ENCODE assay signal across 31 mouse cellular contexts in the genomic region with DNA sequence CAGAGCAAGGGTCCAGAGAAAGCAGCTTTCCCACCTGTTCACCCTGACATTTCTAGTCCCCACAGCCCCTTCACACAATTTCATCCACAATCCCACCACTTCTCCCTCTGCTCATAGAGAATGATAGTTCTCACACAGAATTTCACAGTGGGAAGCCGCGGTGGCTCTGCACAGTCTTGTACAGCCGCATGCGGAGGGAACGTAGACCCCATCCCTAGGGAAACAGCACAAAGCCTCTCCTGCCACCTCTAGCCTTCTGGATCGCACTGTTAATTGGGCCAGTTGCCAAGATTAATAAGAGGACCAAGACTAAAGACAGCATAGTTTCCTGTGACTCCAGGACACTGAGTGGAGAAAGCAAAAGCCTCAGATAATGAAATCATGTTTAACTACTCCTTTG. TPM values are rescaled to one million over a fixed set of nuclear protein-coding genes. Genes with fewer than 3 reads are reported as not detected.
DNase-seq lines count a peak whose midpoint lies in the region; ATAC-seq and TF ChIP-seq lines count a peak whose summit lies in the region.
"Had no signal": no experiment of that assay in that cellular context is flagged by ENCODE, and none has a peak within 500 bp of the region (broad histone marks: within the 10 kb centered on the region; RNA-seq: fewer than 3 reads in every experiment).

No protein-coding gene starts in this region.

- 0 out of 2 replicates have a peak, but pooled peaks have one; percentile 39 for ATAC-seq in forebrain, embryonic 12.5 days (ENCODE audit: low FRiP score)
- no peak for ATAC-seq in forebrain, postnatal 0 days
- ATAC-seq in midbrain, embryonic 12.5 days (ENCODE audit: low FRiP score, low read depth), result no peak
- ATAC-seq in forebrain, embryonic 13.5 days, result peak; percentile 38; the same call in 1 of the 2 replicates
- ATAC-seq in erythroid progenitor cell, adult 5-6 weeks (replicated peaks; ENCODE audit: low FRiP score, poor library complexity, severe bottlenecking), result no peak
- ATAC-seq: CD4-positive, CD25-positive, alpha-beta regulatory T cell, adult 4 months; inflammation-experienced regulatory T-cells, adult 6 months; liver, embryonic 12.5 days; liver, postnatal 0 days; lung, postnatal 0 days had no signal

- H3K27ac ChIP-seq in forebrain, embryonic 12.5 days, result no peak overlapping the region
- no peak overlapping the region for H3K27ac ChIP-seq in forebrain, postnatal 0 days (ENCODE audit: low read depth, low read length)
- H3K27ac ChIP-seq in midbrain, embryonic 12.5 days (replicated peaks), result no peak overlapping the region
- H3K27ac ChIP-seq in midbrain, embryonic 10.5 days (replicated peaks), result no peak overlapping the region
- H3K27ac ChIP-seq in forebrain, embryonic 13.5 days, result 0 out of 2 replicates have a peak overlapping the region, but pooled peaks have one; percentile 32
- H3K27ac ChIP-seq: embryonic facial prominence, embryonic 15.5 days; heart, embryonic 13.5 days; kidney, embryonic 15.5 days; liver, embryonic 12.5 days; stomach, embryonic 15.5 days had no signal

- H3K27me3 ChIP-seq in forebrain, embryonic 12.5 days, result no peaks in the 10 kb centered on the region
- H3K27me3 ChIP-seq in forebrain, postnatal 0 days (ENCODE audit: insufficient read depth, low read length), result no peaks in the 10 kb centered on the region
- no peaks in the 10 kb centered on the region for H3K27me3 ChIP-seq in midbrain, embryonic 12.5 days
- H3K27me3 ChIP-seq in midbrain, embryonic 10.5 days (ENCODE audit: low read depth, poor library complexity, severe bottlenecking), result no peaks in the 10 kb centered on the region
- H3K27me3 ChIP-seq in forebrain, embryonic 13.5 days, result no peaks in the 10 kb centered on the region
- H3K27me3 ChIP-seq: embryonic facial prominence, embryonic 15.5 days; heart, embryonic 13.5 days; kidney, embryonic 15.5 days; liver, embryonic 12.5 days; megakaryocyte, embryonic 14.5 days; stomach, embryonic 15.5 days had no signal

- H3K9me3 ChIP-seq in forebrain, embryonic 12.5 days, result no peaks in the 10 kb centered on the region
- H3K9me3 ChIP-seq in forebrain, postnatal 0 days (ENCODE audit: low read length), result no peaks in the 10 kb centered on the region
- no peaks in the 10 kb centered on the region for H3K9me3 ChIP-seq in midbrain, embryonic 12.5 days
- H3K9me3 ChIP-seq in midbrain, embryonic 10.5 days (replicated peaks), result no peaks in the 10 kb centered on the region
- no peaks in the 10 kb centered on the region for H3K9me3 ChIP-seq in forebrain, embryonic 13.5 days (replicated peaks)
- H3K9me3 ChIP-seq: embryonic facial prominence, embryonic 15.5 days; heart, embryonic 13.5 days; kidney, embryonic 15.5 days; liver, embryonic 12.5 days; megakaryocyte, embryonic 14.5 days; stomach, embryonic 15.5 days had no signal

- H3K4me1 ChIP-seq in forebrain, embryonic 12.5 days, result peaks cover 23% of the 10 kb centered on the region
- H3K4me1 ChIP-seq in forebrain, postnatal 0 days (ENCODE audit: insufficient read depth), result no peaks in the 10 kb centered on the region
- peaks cover 17% of the 10 kb centered on the region for H3K4me1 ChIP-seq in midbrain, embryonic 12.5 days
- 0 out of 2 replicates have a peak, but pooled peaks cover 2% of the 10 kb centered on the region for H3K4me1 ChIP-seq in midbrain, embryonic 10.5 days
- peaks cover 26% of the 10 kb centered on the region for H3K4me1 ChIP-seq in forebrain, embryonic 13.5 days
- H3K4me1 ChIP-seq: embryonic facial prominence, embryonic 15.5 days; liver, embryonic 12.5 days; stomach, embryonic 15.5 days had no signal

- H3K4me2 ChIP-seq in forebrain, embryonic 12.5 days, result no peak overlapping the region
- H3K4me2 ChIP-seq in forebrain, postnatal 0 days (ENCODE audit: low read depth), result no peak overlapping the region
- H3K4me2 ChIP-seq in midbrain, embryonic 12.5 days (replicated peaks), result no peak overlapping the region
- H3K4me2 ChIP-seq in forebrain, embryonic 13.5 days, result no peak overlapping the region
- H3K4me2 ChIP-seq: embryonic facial prominence, embryonic 15.5 days; heart, embryonic 13.5 days; kidney, embryonic 15.5 days; liver, embryonic 12.5 days; stomach, embryonic 15.5 days had no signal

- H3K36me3 ChIP-seq in forebrain, embryonic 12.5 days (replicated peaks), result peaks cover 43% of the 10 kb centered on the region
- peaks cover 37% of the 10 kb centered on the region for H3K36me3 ChIP-seq in forebrain, postnatal 0 days (ENCODE audit: insufficient read depth)
- H3K36me3 ChIP-seq in midbrain, embryonic 12.5 days, result peaks cover 54% of the 10 kb centered on the region
- H3K36me3 ChIP-seq in midbrain, embryonic 10.5 days, result peaks cover 61% of the 10 kb centered on the region
- H3K36me3 ChIP-seq in forebrain, embryonic 13.5 days (ENCODE audit: poor library complexity, severe bottlenecking), result peaks cover 50% of the 10 kb centered on the region

- DNase-seq in forebrain, postnatal 0 days, result no peak
- no peak for DNase-seq in midbrain, embryonic 10.5 days (ENCODE audit: low spot score)
- DNase-seq in MN1 (ENCODE audit: low spot score), result peak; percentile 23
- no peak for DNase-seq in kidney, adult 18-20 months
- DNase-seq: adrenal gland, postnatal 25 days; cerebellum, adult 18-20 months; cerebellum, postnatal 10 days; heart, postnatal 10 days; kidney, adult 11 months; kidney, postnatal 4 days; layer of hippocampus, postnatal 36 days; left cerebral cortex, postnatal 4 days; liver, postnatal 0 days; lung, postnatal 4 days; right cerebral cortex, postnatal 25 days had no signal

- H3K9ac ChIP-seq in forebrain, embryonic 12.5 days, result no peak overlapping the region
- no peak overlapping the region for H3K9ac ChIP-seq in forebrain, postnatal 0 days
- H3K9ac ChIP-seq in midbrain, embryonic 12.5 days (replicated peaks), result 0 out of 2 replicates have a peak overlapping the region, but pooled peaks have one; percentile 2
- H3K9ac ChIP-seq in forebrain, embryonic 13.5 days, result no peak overlapping the region; the same call in 1 of the 2 replicates
- H3K9ac ChIP-seq: embryonic facial prominence, embryonic 15.5 days; heart, embryonic 13.5 days; kidney, embryonic 15.5 days; liver, embryonic 12.5 days; liver, postnatal 0 days; stomach, embryonic 15.5 days had no signal

- no peak overlapping the region for H3K4me3 ChIP-seq in forebrain, embryonic 12.5 days (replicated peaks)
- H3K4me3 ChIP-seq in forebrain, postnatal 0 days (ENCODE audit: low read depth, low read length), result no peak overlapping the region
- no peak overlapping the region for H3K4me3 ChIP-seq in midbrain, embryonic 12.5 days
- no peak overlapping the region for H3K4me3 ChIP-seq in midbrain, embryonic 10.5 days
- H3K4me3 ChIP-seq in forebrain, embryonic 13.5 days, result no peak overlapping the region
- H3K4me3 ChIP-seq: embryonic facial prominence, embryonic 15.5 days; heart, embryonic 13.5 days; kidney, embryonic 15.5 days; liver, embryonic 12.5 days; megakaryocyte, embryonic 14.5 days; stomach, embryonic 15.5 days had no signal

- no peak for TF ChIP-seq CTCF in forebrain, postnatal 0 days (IDR thresholded peaks at IDR 0.05; ENCODE audit: low read depth)

- WGBS in forebrain, embryonic 12.5 days, result 23% methylated on average over 6 of the region's 6 CpGs
- WGBS in forebrain, postnatal 0 days, result 19% methylated on average over 6 of the region's 6 CpGs
- 53% methylated on average over 6 of the region's 6 CpGs for WGBS in midbrain, embryonic 12.5 days
- WGBS in midbrain, embryonic 10.5 days, result 83% methylated on average over 6 of the region's 6 CpGs
- WGBS in forebrain, embryonic 13.5 days, result 19% methylated on average over 6 of the region's 6 CpGs

RNA-seq across cellular contexts. Expression of gene Cabp7, which starts 45.0 kb away (rescaled TPM):
- polyA plus RNA-seq in forebrain, embryonic 12.5 days (2016; fragmentation: Nextera tagmentation; extraction: Ambion mirVana), result 0.62 and 0.64 TPM in 2 replicates
- total RNA-seq in forebrain, postnatal 0 days (2014; rRNA removed), result 5.3 and 5.5 TPM in 2 replicates
- 1.3 and 1.6 TPM in 2 replicates for polyA plus RNA-seq in forebrain, postnatal 0 days (2015; fragmentation: Nextera tagmentation; extraction: Ambion mirVana)
- 0.59 and 0.67 TPM in 2 replicates for polyA plus RNA-seq in midbrain, embryonic 12.5 days (2016; fragmentation: Nextera tagmentation; extraction: Ambion mirVana)
- polyA plus RNA-seq in midbrain, embryonic 10.5 days (2016; fragmentation: Nextera tagmentation; extraction: Ambion mirVana), result 0.11 and 0.22 TPM in 2 replicates
- polyA plus RNA-seq in forebrain, embryonic 13.5 days (2015; fragmentation: Nextera tagmentation; extraction: Ambion mirVana), result 0.59 and 0.87 TPM in 2 replicates
- not detected in 2 replicates for total RNA-seq in erythroid progenitor cell, adult 5-6 weeks (2015; ENCODE audit: low replicate concordance)
- total RNA-seq in erythroid progenitor cell, adult 5-6 weeks (2017; ENCODE audit: low replicate concordance), result not detected in 2 replicates
- total RNA-seq: adrenal gland, postnatal 25 days; common myeloid progenitor, adult 5-6 weeks; heart, adult 8-10 months; heart, postnatal 10 days; hematopoietic stem cell, adult 5-6 weeks had no signal
- polyA plus RNA-seq: heart, embryonic 13.5 days had no signal

RNA-seq across cellular contexts. Expression of gene Nf2, which starts 57.8 kb away (rescaled TPM):
- polyA plus RNA-seq in forebrain, embryonic 12.5 days (2016; fragmentation: Nextera tagmentation; extraction: Ambion mirVana), result 72.1 and 75.6 TPM in 2 replicates
- total RNA-seq in forebrain, postnatal 0 days (2014; rRNA removed), result 97.3 and 121 TPM in 2 replicates
- 49.3 and 57.8 TPM in 2 replicates for polyA plus RNA-seq in forebrain, postnatal 0 days (2015; fragmentation: Nextera tagmentation; extraction: Ambion mirVana)
- polyA plus RNA-seq in midbrain, embryonic 12.5 days (2016; fragmentation: Nextera tagmentation; extraction: Ambion mirVana), result 70.9 and 76.3 TPM in 2 replicates
- 55.5 and 65.1 TPM in 2 replicates for polyA plus RNA-seq in midbrain, embryonic 10.5 days (2016; fragmentation: Nextera tagmentation; extraction: Ambion mirVana)
- 56.8 and 58.2 TPM in 2 replicates for polyA plus RNA-seq in forebrain, embryonic 13.5 days (2015; fragmentation: Nextera tagmentation; extraction: Ambion mirVana)
- 7.2 and 7.5 TPM in 2 replicates for total RNA-seq in erythroid progenitor cell, adult 5-6 weeks (2015; ENCODE audit: low replicate concordance)
- 18.2 and 19.0 TPM in 2 replicates for total RNA-seq in erythroid progenitor cell, adult 5-6 weeks (2017; ENCODE audit: low replicate concordance)

Comparison
In these comparisons a context has a peak if more than half of its experiments do, and no peak if none do; other contexts are left out.
1. ATAC-seq: peak in forebrain, embryonic 12.5 days (single experiment) and forebrain, embryonic 13.5 days (single experiment); none in forebrain, postnatal 0 days (single experiment), midbrain, embryonic 12.5 days (single experiment) and erythroid progenitor cell, adult 5-6 weeks (single experiment).